Mouse (Mus musculus) bone marrow, adult 2 months (tissue): ENCODE measurements around the gene 1700001C19Rik.

Experiments used
- CTCF ChIP-seq: fragments of 200-500 bp; IDR thresholded peaks from 2 replicates; pipeline ENCODE4 v1.5.1; 2011; ENCODE audit warnings: low read length, control low read depth; ENCODE audit not compliant: control insufficient read depth, insufficient read depth
- POLR2A ChIP-seq: fragments of 200-500 bp; IDR thresholded peaks from 2 replicates; pipeline ENCODE4 v1.6.1; 2011; ENCODE audit warnings: low read depth, mild to moderate bottlenecking, control low read depth, low read length, borderline replicate concordance; ENCODE audit not compliant: control insufficient read depth

- peak; percentile 73 for TF ChIP-seq CTCF
- no peak for TF ChIP-seq POLR2A
Observed at GRCm38 (mm10) chr17:47408558-47408898, 28.6 kb downstream of the 1700001C19Rik start.
